Mouse (Mus musculus): ENCODE measurements around the gene Gm30191.
A peak's percentile ranks its signal among the peaks of the same experiment; 100 is the strongest.

The Gm30191 gene

DNA sequence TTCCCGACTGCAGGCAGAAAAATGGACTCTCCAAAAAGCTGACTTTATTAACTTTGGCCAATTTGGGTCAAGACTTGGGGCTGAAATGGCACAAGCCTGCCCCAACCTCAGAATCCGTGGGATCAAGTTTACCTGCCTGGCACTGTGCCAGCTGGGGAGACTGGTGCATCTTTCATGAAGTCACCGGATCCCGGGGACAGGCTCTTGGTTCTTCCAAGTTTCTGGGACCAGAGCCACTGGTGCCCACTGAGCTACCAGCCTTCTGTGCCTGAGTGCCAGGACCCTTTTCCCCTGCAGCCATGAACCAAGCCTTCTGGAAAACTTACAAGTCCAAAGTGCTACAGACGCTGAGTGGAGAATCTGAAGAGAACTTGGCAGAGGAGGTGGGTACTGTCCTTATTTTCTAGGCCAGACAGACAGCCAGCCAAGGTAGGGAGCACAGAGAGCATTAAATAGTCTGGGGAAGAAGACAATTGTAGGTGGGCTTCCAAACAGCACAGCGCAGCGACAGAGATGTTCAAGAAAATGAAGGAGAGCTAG, at the start of gene Gm30191:
Gene Gm30191, plus strand, starts transcription at position 217 of the 540 bp plus-strand sequence.
- peak in 1 of 2 experiments; percentile 61 for DNase-seq

DNA sequence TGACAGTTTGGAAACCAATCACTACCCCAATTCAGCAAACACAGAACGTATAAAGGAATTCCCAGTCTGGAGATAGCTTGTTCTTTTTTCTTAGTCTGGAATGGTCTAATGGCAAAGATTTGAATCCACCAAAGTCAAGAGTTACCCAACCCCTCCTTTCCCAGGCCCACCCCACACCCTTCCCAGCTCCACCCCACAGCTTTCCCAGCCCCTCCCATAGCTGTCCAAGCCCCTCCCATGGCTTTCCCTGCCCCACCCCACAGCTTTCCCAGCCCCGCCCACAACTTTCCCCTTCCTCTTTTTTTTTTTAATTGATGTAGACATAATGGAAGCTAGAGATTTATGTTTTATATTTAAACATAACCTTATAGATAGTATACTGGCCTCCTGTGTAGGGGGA, 47.4 kb upstream of the Gm30191 start:
- DNase-seq = no peak

DNA sequence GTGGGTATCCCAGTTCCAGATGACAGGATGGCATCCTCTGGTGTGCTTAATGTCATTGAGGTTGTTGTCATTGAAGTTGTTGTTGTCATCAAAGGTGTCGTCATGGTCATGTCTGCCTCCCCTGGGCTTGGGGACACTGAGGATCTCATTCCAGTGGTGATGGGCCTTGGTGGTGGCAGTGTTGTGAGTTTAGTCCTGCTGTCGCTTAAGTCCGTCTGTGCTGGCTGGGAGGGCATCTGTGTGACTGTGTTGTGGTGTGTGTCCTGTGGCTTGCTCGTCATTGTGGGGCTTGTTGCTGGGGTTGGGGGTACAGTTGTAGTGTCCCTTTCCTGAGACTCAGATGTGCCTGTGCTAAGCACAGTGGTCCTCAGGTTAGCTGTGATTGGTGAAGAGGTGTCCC, 43.8 kb upstream of the Gm30191 start, which contains the start of gene Gm7534:
Gene Gm7534, minus strand, starts transcription at position 101 of the 400 bp plus-strand sequence.
- DNase-seq = no peak

DNA sequence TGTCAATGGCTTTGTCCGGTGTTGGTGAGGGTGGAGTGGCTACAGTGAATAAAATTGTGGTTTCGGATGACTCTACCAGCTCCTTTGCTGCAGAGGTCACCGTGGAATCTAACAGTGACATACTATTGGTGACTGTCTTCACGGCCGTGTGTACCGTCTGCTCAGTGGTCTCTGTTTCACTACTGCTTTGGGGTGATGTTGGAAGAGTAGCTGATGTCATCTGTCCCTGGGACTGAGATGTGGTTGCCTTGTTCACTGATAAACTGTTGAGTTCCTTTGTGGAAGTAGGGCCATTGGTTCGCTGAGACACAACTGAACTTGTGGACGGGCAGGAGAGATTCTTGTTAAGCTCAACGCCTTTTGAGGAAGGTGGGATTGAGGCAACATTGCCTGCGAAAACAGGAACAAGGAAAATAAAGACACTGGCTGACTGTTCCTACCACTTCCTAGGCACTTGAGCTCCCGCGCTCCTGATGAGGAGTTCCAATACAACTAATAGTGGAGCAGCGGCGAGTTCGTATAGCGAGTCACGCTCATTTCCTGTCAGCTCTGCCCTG, 43.3 kb upstream of the Gm30191 start:
- DNase-seq = no peak

DNA sequence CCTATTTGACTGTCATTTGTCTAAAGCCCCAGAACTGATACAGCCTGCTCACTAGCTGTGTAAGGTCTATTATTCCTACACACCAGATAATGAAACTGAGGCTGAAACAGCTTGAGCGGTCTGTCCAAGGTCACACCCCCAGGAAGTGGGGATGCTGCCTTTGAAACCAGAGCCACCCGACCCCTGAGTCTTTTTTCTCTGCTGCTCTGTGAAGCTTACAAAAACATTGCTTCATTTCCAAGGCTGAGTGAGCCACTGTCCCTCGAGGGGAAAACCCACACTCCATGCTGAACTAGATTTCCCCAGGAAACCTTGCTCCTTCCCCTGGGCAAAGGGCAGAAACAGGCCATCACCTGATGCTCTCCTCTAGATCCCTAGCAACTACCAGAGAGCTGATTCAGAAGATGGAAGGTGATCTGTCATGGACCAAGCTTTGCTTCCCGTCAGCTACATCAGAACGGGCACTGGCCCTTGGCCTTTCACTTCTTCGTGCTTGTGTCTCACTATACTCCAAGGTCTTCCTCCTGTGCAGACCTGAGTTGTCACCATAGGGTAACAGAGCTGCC, 40.2 kb upstream of the Gm30191 start:
- no peak for DNase-seq

DNA sequence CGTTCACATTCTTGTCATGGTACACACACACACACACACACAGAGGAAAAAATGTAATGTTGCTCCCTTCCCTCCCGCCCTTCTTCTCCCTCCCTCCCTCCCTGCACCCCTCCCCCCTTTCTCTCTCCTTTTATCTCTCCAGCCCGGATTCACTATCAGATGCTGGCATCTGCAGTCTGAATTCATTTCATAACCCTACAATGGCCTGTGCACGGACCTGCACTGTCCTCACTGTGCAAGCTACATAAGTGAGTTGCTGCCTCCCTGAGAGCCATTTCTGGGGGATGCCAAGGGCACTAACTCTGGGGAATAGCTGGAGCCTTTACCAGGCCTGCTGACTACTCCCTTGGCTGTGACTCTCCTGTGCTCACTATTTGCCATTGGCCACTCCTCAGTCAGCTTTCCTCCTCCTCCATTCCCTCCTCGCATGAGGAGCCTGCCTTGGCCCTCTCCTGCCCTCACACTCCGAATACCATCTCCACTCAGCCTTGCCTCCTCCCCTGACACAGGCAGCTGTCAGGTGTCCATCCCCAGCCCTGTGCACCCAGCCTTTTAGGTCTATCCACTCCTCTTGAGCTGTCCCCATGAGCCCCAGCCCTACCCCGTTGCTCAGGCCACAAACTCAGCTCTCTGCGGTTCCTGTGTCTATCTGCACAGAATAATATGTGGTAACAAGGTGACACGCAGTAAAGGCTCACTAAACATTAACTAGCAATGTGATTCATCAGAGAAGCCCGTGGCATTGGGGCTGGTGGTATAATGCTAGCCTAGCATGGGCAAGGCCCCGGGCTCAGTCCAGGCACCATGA, 23.7 kb upstream of the Gm30191 start:
- peak; percentile 32 to 66 for DNase-seq

DNA sequence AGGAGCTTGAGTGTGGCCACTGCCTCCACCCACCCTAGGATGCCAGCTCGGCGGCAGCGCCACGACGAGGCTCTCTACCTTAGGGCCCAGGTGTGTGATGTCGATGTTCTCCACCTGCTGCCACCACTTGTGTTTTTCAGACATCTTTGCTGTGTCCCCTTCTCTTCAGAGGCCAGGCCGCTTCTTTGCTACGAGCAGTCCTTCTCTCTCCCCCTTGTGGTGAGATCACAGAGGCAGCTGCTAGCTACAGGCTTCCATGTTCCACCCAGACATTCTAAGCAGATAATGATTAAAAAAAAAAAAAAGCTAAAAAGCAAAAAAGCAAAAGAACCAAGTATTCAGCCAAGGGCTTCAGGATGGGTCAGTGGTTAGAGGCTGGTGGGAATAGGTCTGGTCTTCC, 19.5 kb upstream of the Gm30191 start, which contains the start of gene Catsper4:
Gene Catsper4, minus strand, starts transcription at position 190 of the 400 bp plus-strand sequence.
- DNase-seq = no peak

DNA sequence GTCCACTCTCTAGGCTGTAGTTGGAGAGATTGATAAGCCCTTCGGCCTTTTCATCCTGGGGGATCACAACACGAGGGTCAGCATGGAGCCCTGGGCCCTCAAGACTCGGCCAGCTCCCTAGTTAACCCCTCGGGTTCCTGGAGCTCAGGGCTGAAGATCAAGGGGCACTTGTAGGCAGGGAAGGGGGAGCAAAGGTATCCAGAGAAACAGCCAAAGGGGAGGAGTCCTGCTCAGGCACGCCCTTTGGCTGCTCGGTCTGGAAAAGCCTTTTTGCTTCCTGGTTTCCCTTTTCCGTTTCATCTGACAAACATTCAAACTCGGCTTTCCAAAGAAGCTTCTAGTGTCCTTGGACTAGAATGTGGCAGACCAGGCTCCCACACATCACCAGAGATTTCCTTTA, 16.3 kb upstream of the Gm30191 start:
- DNase-seq = peak; percentile 38 to 70

DNA sequence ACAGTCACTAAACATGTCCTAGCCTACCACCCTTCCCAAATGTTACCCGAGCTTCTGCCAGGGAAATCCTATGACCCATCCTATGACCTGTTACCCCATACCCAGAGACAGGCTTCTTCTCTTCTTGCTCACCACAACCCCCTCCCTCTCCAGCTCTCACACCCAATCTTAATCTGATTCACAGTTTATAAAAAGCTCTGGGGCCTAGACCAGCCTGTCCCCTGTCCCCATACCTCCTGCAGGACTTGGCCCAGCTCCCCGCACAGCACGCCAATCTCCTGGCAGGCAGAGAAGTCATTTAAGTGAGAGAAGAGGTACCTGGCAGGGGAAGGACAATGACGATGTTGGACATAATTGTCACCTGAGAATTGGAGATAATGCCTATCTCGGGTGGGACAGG, 11.9 kb upstream of the Gm30191 start:
- no peak for DNase-seq

DNA sequence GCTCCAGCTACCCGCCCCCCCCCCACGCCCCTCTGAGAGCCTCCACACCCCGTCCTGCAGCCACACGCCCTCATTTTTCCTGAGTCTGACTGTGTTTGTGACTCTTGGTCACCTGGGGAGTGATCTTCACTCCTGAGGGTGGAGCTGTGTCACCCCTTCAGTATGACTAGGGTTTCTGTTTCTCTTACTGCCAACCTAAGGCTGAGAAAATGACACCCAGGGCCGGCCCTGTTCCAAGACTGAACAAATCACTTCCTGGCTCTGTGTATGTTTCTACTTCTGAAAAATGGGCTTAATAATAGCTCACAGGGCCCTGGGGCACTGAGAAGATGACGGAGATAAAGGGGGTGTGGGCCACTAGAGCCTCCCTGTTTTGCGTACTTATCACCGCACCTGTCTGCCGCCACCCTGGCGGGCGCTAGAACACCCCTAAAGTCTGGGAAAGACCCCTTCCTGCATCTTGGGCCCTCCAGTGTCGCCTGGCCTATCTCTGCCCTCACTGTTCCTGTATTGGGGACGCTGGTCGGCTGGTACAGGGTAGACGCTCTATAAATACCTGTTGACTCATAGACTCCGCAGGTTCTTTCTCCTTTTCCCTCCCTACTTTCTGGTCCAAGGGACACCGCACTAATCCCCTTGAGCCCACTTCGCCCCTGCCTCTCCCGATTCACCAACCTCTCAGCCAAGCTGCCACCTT, 9.0 kb upstream of the Gm30191 start:
- no peak for DNase-seq

DNA sequence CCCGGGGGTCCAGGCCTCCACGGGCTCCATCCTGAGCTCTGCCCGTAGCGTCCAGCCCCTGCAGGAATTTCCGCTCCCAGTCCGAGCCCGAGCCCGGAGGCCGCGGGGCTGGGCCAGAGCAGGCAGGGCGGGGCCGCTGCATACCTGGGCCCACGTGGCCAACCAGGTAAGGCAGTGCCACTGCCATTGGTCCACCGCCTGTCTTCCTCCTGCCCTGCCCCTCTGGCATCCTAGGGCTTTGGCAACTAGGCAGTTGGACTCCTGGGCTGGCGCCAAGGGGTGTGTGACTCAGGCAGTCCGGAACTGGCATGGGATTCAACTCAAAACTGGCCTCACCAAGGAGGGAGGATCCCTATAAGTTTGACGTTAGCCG, 8.5 kb upstream of the Gm30191 start, which contains the start of gene Cnksr1:
Gene Cnksr1, minus strand, starts transcription at position 121 of the 373 bp plus-strand sequence.
- peak; percentile 96 to 97 for DNase-seq

DNA sequence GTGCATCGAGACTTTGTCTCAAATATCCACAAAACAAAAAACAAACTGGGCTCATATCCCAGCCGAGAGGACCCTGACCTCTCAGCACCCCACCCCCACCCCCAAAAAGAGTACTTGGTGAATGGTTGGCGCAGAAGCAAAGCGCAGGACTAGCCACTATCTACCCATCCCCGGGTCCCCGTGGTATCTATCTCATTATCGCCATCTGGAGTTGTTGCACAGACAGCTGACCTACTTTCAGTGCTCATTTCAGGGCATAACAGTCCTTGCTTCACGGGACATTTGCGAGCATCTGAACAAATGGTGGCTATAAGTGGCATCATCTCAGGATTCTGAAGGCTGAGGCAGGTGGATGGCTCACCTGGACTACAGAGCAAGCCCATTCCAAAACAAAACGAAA, 8.0 kb upstream of the Gm30191 start:
- no peak for DNase-seq

DNA sequence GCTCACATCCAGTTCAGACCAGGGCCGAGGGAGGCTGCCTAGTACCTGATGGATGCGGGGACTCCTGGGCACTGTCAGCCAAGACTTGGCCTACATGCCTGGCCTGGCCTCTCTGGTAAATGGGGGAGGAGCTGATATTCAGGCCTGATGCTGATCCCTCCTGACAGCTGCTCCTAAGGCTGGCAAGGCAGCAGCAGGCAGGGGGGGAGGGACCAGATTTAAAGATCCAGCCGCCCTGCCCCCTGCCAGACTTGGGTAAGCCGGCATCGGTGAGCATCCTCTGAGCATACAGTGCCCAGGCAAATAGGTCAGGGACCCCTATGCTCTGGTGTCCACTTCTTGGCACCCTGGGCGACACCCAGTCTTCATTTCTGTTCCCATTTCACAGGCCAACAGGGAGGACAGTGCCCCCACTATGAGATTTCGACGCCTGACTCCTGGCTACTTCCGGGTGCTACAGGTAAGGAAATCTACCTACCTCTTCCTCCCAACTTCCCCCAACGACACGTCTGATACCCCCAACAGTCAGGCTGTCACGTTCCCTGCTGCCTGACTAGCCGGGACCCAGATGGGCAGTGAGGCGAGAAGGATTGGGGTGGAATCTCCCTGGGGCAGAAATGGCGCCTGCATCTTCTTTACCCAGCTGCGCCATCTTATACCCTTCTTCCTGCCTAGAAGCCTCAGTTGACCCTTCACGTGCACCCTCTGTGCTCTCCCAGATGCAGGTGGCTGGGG, 3.1 kb upstream of the Gm30191 start, which contains the start of gene E130218I03Rik:
Gene E130218I03Rik, plus strand, starts transcription at position 147 of the 735 bp plus-strand sequence.
- DNase-seq = no peak

DNA sequence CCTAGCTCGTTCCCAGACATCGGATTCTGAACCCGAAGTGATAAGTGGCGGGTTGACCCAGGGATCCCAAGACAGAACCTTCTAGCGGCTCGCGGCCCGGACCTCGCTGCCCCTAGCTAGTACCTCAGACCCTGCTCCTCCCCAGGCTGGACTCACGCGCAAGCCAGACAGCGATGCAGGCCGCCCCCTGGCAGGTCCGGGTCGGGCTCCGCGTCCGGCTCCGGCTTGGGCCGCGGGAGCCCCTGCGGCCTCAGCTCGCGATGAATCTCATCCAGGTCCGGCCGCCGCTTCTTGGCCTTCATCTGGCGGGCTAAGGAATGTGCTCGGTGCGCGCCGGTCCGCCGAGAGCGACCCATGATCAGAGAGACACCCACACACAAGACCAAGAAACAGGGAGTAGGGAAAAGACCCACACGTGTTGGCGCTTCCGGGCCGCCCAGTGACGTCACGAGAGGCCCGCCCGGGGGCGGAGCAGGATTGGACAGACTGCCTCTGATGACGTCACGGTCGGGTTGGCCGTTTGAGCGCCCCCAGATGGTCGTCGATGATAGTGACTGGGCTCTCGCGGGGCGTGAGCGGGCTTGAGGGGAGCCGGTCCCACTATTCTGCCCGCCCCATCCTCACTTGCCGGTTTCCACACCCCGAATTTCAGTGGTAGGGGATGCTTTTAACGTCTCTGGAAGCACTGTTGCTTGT, 1.4 kb upstream of the Gm30191 start, which contains the start of gene Zfp593:
Gene Zfp593, minus strand, starts transcription at position 445 of the 696 bp plus-strand sequence.
- DNase-seq = peak; percentile 96

DNA sequence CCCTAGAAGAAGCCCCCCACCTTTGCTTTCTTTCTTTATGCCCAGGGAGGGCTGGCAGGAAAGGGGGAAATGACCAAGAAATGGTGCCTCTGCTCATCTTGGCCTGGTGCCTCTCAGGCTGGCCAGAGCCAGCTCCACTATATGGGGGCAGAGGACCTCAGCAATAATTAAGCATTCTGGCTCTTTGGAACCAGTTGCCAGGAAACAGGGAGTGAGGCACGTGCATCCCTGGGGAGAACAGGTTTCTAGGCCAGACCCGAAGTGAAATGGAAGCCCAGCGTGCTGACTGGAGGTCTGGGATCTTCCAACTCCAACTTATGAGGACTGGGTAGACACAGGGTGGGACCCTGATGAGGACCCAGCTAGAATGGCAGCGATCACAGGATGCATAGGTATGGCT, 479 bp upstream of the Gm30191 start:
- DNase-seq = peak in 1 of 2 experiments; percentile 69

DNA sequence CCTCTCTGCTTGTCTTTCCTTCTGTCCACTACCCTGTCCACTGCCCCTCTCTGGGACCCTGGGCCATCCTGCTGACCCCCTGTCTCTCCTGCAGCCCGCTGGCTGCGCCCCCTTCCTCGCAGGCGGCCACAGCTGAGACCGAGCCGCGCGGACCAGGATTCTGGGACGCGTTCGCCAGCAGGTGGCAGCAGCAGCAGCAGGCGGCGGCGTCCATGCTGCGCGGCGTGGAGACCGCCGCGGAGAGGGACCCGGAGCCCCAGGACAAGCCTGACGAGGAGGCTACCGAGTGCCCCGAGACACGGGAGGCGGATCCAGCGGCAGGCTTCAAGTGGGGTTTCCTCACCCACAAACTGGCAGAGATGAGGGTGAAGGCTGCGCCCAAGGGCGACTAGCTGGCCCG, 2.9 kb downstream of the Gm30191 start:
- DNase-seq = peak; percentile 78 to 82

DNA sequence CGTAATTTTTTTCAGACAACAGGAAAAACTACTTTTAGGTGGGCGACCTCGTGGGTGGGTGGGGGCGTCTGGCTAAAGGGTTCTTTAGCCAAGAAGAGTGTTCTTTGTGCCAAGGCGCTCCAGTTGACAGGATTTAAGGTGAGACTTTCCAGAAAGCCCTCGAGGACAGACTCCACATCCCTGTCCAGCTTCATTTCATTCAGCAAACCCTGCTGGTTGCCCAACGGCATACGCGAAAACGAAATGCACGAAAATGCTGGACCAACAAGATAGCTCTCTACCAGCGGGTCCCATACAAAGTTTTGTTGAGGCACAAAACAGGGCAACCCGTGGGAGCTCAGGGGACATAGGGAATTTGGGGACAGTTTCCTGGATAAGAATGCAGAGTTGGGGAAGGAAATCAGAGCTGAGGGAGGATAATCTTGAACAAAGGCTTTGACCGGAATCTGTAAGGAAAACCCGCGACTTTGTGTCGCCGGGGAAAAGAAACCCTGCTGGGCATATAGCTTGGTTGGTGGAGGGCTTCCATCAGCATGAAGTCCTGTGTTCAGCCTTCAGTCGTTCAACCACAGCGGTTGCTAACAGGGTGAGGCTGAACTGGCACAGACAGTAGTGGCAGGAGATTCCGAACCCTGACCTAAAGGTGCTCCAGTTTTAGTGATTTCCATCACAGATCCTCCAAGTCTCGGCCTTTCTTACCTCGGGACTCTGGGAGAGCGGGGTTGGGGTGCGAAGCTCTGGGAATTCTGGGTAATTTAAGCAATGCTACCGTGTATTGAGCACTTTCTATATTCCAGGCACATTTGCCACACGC, 3.6 kb downstream of the Gm30191 start:
- DNase-seq = no peak

DNA sequence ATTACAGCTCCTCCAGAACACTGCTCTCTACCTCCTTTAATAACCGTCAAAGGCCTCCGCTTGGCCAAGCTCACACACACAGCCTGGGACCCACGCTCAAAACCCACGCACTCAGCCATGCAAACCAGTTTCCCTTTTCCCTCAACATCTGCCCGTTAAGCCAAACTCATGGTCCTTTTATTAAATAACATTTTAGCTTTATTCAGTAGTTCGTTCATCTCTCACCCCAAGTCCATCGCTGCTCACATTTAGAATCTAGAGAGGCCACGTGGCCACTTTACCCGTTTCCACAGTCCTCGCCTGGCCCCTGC, 4.2 kb downstream of the Gm30191 start:
- DNase-seq = no peak

DNA sequence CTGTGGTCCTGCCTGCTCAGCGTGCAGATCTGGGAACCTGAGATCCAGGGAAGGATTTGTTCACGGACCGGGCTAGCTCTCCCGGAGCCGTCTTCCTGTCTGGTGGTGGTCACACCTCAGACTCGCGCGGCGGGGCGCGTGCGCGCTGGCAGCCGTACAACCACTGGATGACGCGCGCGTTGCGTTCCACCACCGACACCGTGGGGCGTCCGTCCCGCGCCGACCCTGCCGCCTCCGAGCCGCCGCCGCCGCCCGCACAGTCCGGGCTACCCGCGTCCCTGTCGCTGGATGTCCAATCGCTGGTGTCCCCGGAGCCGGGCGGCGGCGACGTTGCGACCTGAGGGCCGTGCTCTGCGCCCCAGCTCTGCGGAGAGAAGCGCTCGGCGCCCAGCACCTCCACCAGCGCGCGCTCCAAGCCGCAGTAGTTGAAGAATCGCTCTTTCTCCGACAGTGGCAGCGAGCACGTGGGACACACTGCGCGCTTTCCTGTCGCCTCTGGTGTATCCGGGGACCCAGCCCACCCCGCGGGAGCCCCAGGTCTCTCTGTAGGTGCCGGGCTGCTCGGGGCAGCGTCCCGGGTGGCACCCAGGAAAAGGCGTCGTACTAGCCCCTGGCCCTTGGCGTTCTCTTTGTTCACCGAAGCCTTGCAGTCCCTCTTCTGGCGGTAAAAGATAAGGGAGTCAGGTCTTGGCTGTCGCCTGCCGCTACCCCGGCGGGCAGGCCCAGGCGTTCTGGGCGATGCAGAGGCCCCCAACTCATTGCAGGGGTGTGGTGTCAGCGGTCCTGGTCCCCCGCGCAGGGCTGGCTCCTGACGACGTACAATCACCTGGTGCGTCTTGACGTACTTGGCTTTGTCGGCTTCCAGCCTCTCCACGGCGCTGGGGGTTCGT, 4.8 kb downstream of the Gm30191 start:
- DNase-seq = peak in 1 of 2 experiments; percentile 38

All from kidney, postnatal 25 days (tissue).